Mouse (Mus musculus) embryonic facial prominence, embryonic 12.5 days (tissue): ENCODE results near the gene Cpeb4. TPM values are rescaled to one million over a fixed set of nuclear protein-coding genes. Genes with fewer than 3 reads are reported as not detected.

ENCODE experiments used
- ATAC-seq: fragments of 200-750 bp; cut with Nextera tagmentation; 2 replicates; pipeline ENCODE4 v1.8.0; 2017; ENCODE audit not compliant: insufficient number of reproducible peaks, insufficient read depth, low FRiP score, low TSS enrichment
- H3K27ac ChIP-seq: fragments of 300-500 bp; sonication (generic); 2 replicates; pipeline ENCODE4 v1.5.1; 2016; ENCODE audit warnings: mild to moderate bottlenecking
- H3K27me3 ChIP-seq: fragments of 300-500 bp; sonication (generic); 2 replicates; pipeline ENCODE4 v1.6.1; 2016; ENCODE audit warnings: mild to moderate bottlenecking, moderate library complexity
- H3K36me3 ChIP-seq: fragments of 300-500 bp; sonication (generic); 2 replicates; pipeline ENCODE4 v1.6.1; 2016; ENCODE audit warnings: mild to moderate bottlenecking
- H3K4me1 ChIP-seq: fragments of 300-500 bp; sonication (generic); 2 replicates; pipeline ENCODE4 v1.6.1; 2016
- H3K4me2 ChIP-seq: fragments of 300-500 bp; sonication (generic); replicated peaks from 2 replicates; pipeline ENCODE4 v1.6.1; 2016; ENCODE audit warnings: mild to moderate bottlenecking, moderate library complexity
- H3K4me3 ChIP-seq: fragments of 300-500 bp; sonication (generic); 2 replicates; pipeline ENCODE4 v1.5.1; 2016; ENCODE audit warnings: mild to moderate bottlenecking
- H3K9ac ChIP-seq: fragments of 300-500 bp; sonication (generic); 2 replicates; pipeline ENCODE4 v1.6.1; 2016; ENCODE audit warnings: mild to moderate bottlenecking, moderate library complexity
- H3K9me3 ChIP-seq: fragments of 300-500 bp; sonication (generic); 2 replicates; pipeline ENCODE4 v1.6.1; 2016; ENCODE audit warnings: mild to moderate bottlenecking, moderate library complexity
- WGBS: fragments of 180-500 bp; shearing (Covaris S2); methylation state at CpG from one replicate; pipeline ENCODE4 v1.1.7; 2016; 5-methylcytosine and 5-hydroxymethylcytosine counted together
- polyA plus RNA-seq: library from polyadenylated mRNA; unstranded; fragments of >200 nt; fragmentation: Nextera tagmentation; extraction: Ambion mirVana; gene quantifications from 2 replicates; pipeline ENCODE4 v1.2.1, GENCODE M21; 2016

Gene Cpeb4
- polyA plus RNA-seq, 1 experiment from 2014 or later, result 5.0 TPM

- H3K4me2 ChIP-seq, result no peak overlapping the region
- ATAC-seq, result no peak
- no peaks in the 10 kb centered on the region for H3K36me3 ChIP-seq
- no peaks in the 10 kb centered on the region for H3K27me3 ChIP-seq
- no peak overlapping the region for H3K9ac ChIP-seq
- H3K4me1 ChIP-seq, result no peaks in the 10 kb centered on the region
- H3K27ac ChIP-seq, result no peak overlapping the region
- 0 out of 2 replicates have a peak, but pooled peaks cover 3% of the 10 kb centered on the region for H3K9me3 ChIP-seq
- H3K4me3 ChIP-seq, result no peak overlapping the region
These were observed 111.2 kb downstream of the Cpeb4 start for GRCm38 (mm10) chr11:31983249-31983648.

GRCm38 (mm10) chr11:31984786-31985185, 112.8 kb downstream of the Cpeb4 start:
- no peak for ATAC-seq
- H3K4me2 ChIP-seq, result no peak overlapping the region
- no peaks in the 10 kb centered on the region for H3K27me3 ChIP-seq
- H3K4me3 ChIP-seq, result no peak overlapping the region
- WGBS, result 60% methylated on average over 2 of the region's 2 CpGs
- no peak overlapping the region for H3K9ac ChIP-seq
- 0 out of 2 replicates have a peak, but pooled peaks cover 3% of the 10 kb centered on the region for H3K9me3 ChIP-seq
- H3K36me3 ChIP-seq, result no peaks in the 10 kb centered on the region
- H3K4me1 ChIP-seq, result no peaks in the 10 kb centered on the region
- H3K27ac ChIP-seq, result no peak overlapping the region

Other genes starting within 250 kb of the Cpeb4 start
- 131 and 137 TPM in 2 replicates for gene Bod1, start 200.3 kb upstream of the Cpeb4 start, polyA plus RNA-seq
- gene 4930524B15Rik, start 93.4 kb downstream of the Cpeb4 start, polyA plus RNA-seq, result 0.18 and 0.29 TPM in 2 replicates
- gene Nsg2, start 128.3 kb downstream of the Cpeb4 start, polyA plus RNA-seq, result 14.5 and 17.8 TPM in 2 replicates